Mouse (Mus musculus): ENCODE measurements around the gene Ttll10. TPM values are rescaled to one million over a fixed set of nuclear protein-coding genes. Genes with fewer than 3 reads are reported as not detected.

The Ttll10 gene
- total and polyA plus RNA-seq, 3 experiments, result 0.11 TPM; not detected in 2

DNA sequence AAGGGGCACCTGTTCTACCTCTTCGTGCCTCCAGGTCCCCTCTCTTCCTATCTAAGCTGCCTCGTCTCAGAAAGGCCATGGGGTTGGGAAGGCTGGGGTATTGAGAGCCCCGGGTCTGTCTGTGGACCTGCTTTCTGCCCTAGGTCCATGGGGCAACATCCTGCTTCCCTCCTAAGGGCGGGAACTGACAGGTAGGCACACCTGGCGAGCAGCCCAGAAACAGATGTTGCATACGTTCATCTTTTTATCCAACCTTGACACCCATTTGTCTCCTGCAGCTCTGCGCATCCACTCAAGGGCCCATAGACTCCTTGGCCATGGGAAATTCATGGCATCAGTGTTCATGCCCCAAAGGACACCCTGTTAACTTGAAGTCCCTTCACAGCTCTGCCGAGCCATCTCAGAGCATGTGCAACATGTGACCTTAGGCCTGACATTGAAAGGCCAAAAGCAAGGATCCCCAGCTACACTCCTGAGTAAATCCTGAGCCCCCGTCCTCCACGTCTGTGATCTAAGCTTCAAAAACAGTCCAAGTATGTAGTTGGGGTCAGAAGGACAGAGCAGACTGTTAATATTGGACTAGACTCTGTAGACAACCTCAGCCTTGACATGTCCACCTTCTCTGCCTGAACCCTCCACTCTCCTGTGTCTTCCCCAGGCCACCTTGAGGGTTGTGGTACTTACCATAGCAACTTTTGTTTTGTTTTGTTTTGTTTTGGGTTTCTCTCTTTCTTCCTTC, 6.1 kb upstream of the Ttll10 start:
- Histone ChIP-seq H3K9ac (ENCODE audit: control insufficient read depth, low read depth, low read length, poor library complexity, severe bottlenecking) (no peak overlapping the region), H3K4me1 (ENCODE audit: control insufficient read depth in 1 of 2, insufficient read depth in 2 of 2, low read length in 2 of 2) (peaks cover 0 to 14% of the 10 kb centered on the region in 2 experiments; a peak in 3 of 4 replicates), H3K79me2 (ENCODE audit: control insufficient read depth, insufficient read depth, low read length, poor library complexity) (no peaks in the 10 kb centered on the region), H3K4me3 (ENCODE audit: control insufficient read depth in 1 of 2, insufficient read depth in 1 of 2, low read depth in 2 of 2, low read length in 2 of 2) (no peak overlapping the region), H3K36me3 (ENCODE audit: control insufficient read depth in 1 of 2, insufficient read depth in 2 of 2, low read length in 2 of 2) (peaks cover 0 to 7% of the 10 kb centered on the region in 2 experiments; a peak in 2 of 4 replicates), H3K9me3 (replicated peaks; ENCODE audit: insufficient read depth, low read length) (no peaks in the 10 kb centered on the region), H3K27ac (ENCODE audit: control insufficient read depth, low read depth, low read length) (no peak overlapping the region), H3K27me3 (ENCODE audit: control insufficient read depth in 1 of 2, insufficient read depth in 2 of 2, low read length in 2 of 2) (no peaks in the 10 kb centered on the region; a peak in 1 of 4 replicates)
- DNase-seq (ENCODE audit: low read depth, low spot score), result no peak
- no peak for TF ChIP-seq TCF12 (IDR thresholded peaks at IDR 0.05; ENCODE audit: low read depth, low read length)
- no peak for TF ChIP-seq MAX (IDR thresholded peaks at IDR 0.05; ENCODE audit: low read length)
- TF ChIP-seq SMC3 (IDR thresholded peaks at IDR 0.05; ENCODE audit: low read depth, low read length), result no peak
- TF ChIP-seq USF1 (IDR thresholded peaks at IDR 0.05; ENCODE audit: low read depth, low read length), result no peak
- no peak for TF ChIP-seq GABPA (IDR thresholded peaks at IDR 0.05; ENCODE audit: low read depth, low read length)
- TF ChIP-seq E2F4 (IDR thresholded peaks at IDR 0.05; ENCODE audit: borderline replicate concordance, low read depth, low read length), result no peak
- TF ChIP-seq POLR2AphosphoS2 (IDR thresholded peaks at IDR 0.05; ENCODE audit: low read length), result no peak
- no peak for TF ChIP-seq CHD1 (IDR thresholded peaks at IDR 0.05; ENCODE audit: low read depth, low read length)
- TF ChIP-seq RCOR1 (IDR thresholded peaks at IDR 0.05; ENCODE audit: low read depth, low read length), result no peak
- no peak for TF ChIP-seq BHLHE40 (IDR thresholded peaks at IDR 0.05; ENCODE audit: borderline replicate concordance, low read depth, low read length)
- TF ChIP-seq ZMIZ1 (IDR thresholded peaks at IDR 0.05; ENCODE audit: low read depth, low read length), result no peak
- no peak for TF ChIP-seq JUND (IDR thresholded peaks at IDR 0.05; ENCODE audit: low read depth, low read length)
- no peak for TF ChIP-seq CHD2 (IDR thresholded peaks at IDR 0.05; ENCODE audit: low read length)
- no peak for TF ChIP-seq ZC3H11A (IDR thresholded peaks at IDR 0.05; ENCODE audit: low read depth, low read length)
- no peak for TF ChIP-seq KAT2A (conservative IDR thresholded peaks at IDR 0.05; ENCODE audit: low read depth, low read length)
- TF ChIP-seq POLR2AphosphoS5 (IDR thresholded peaks at IDR 0.05; ENCODE audit: borderline replicate concordance, low read depth, low read length), result no peak
- no peak for TF ChIP-seq MAZ (IDR thresholded peaks at IDR 0.05; ENCODE audit: low read depth, low read length)
- TF ChIP-seq ETS1 (IDR thresholded peaks at IDR 0.05; ENCODE audit: low read depth, low read length), result no peak
- TF ChIP-seq UBTF (IDR thresholded peaks at IDR 0.05; ENCODE audit: borderline replicate concordance, insufficient read depth, low read depth, low read length), result no peak
- TF ChIP-seq GATA1 (IDR thresholded peaks at IDR 0.05; ENCODE audit: low read depth, low read length), result no peak

DNA sequence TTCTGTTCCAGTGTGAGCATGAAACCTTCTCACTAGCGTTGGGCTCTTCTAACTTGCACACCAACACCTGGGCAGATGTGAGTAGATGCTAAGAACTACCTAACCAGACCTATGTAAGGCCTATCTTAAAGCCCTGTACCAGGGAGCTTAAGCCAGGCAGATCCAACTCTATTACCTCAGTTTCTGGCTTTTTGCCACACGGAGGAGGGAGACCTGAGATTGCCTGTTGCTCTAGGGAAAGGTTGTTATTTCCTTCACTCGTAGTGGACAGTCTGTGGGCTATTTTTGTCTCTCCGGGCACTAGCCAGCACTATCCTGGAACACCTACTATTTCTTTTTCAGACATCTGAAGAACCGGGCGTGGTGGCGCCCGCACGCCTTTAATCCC, 5.3 kb upstream of the Ttll10 start:
- Histone ChIP-seq H3K36me3 (ENCODE audit: control insufficient read depth in 1 of 2, insufficient read depth in 2 of 2, low read length in 2 of 2) (peaks cover 0 to 7% of the 10 kb centered on the region in 2 experiments; a peak in 2 of 4 replicates), H3K79me2 (ENCODE audit: control insufficient read depth, insufficient read depth, low read length, poor library complexity) (no peaks in the 10 kb centered on the region)

More for the DNA sequence above, 5.3 kb upstream of the Ttll10 start:
- Histone ChIP-seq H3K9ac (ENCODE audit: control insufficient read depth, low read depth, low read length, poor library complexity, severe bottlenecking) (no peak overlapping the region), H3K27ac (ENCODE audit: control insufficient read depth, low read depth, low read length) (no peak overlapping the region), H3K27me3 (ENCODE audit: control insufficient read depth in 1 of 2, insufficient read depth in 2 of 2, low read length in 2 of 2) (no peaks in the 10 kb centered on the region; a peak in 1 of 4 replicates), H3K9me3 (replicated peaks; ENCODE audit: insufficient read depth, low read length) (no peaks in the 10 kb centered on the region), H3K4me1 (ENCODE audit: control insufficient read depth in 1 of 2, insufficient read depth in 2 of 2, low read length in 2 of 2) (peaks cover 0 to 14% of the 10 kb centered on the region in 2 experiments; a peak in 3 of 4 replicates), H3K4me3 (ENCODE audit: control insufficient read depth in 1 of 2, insufficient read depth in 1 of 2, low read depth in 2 of 2, low read length in 2 of 2) (no peak overlapping the region)
- TF ChIP-seq NELFE (IDR thresholded peaks at IDR 0.05; ENCODE audit: low read depth, low read length), result no peak
- no peak for TF ChIP-seq ELF1 (IDR thresholded peaks at IDR 0.05; ENCODE audit: low read depth, low read length)
- TF ChIP-seq JUND (IDR thresholded peaks at IDR 0.05; ENCODE audit: low read depth, low read length), result no peak
- TF ChIP-seq SIN3A (IDR thresholded peaks at IDR 0.05; ENCODE audit: low read length), result no peak
- no peak for TF ChIP-seq RCOR1 (IDR thresholded peaks at IDR 0.05; ENCODE audit: low read depth, low read length)
- no peak for TF ChIP-seq KAT2A (conservative IDR thresholded peaks at IDR 0.05; ENCODE audit: low read depth, low read length)
- TF ChIP-seq MYC (IDR thresholded peaks at IDR 0.05; ENCODE audit: low read depth, low read length), result no peak
- TF ChIP-seq POLR2AphosphoS5 (IDR thresholded peaks at IDR 0.05; ENCODE audit: borderline replicate concordance, low read depth, low read length), result no peak
- no peak for TF ChIP-seq EP300 (IDR thresholded peaks at IDR 0.05; ENCODE audit: low read depth in 1 of 2, low read length in 2 of 2)
- TF ChIP-seq MYB (IDR thresholded peaks at IDR 0.05; ENCODE audit: low read depth, low read length), result no peak
- TF ChIP-seq TCF12 (IDR thresholded peaks at IDR 0.05; ENCODE audit: low read depth, low read length), result no peak
- TF ChIP-seq CHD1 (IDR thresholded peaks at IDR 0.05; ENCODE audit: low read depth, low read length), result no peak
- TF ChIP-seq USF1 (IDR thresholded peaks at IDR 0.05; ENCODE audit: low read depth, low read length), result no peak
- TF ChIP-seq USF2 (IDR thresholded peaks at IDR 0.05; ENCODE audit: borderline replicate concordance in 1 of 2, insufficient read depth in 1 of 2, low read depth in 1 of 2, low read length in 2 of 2), result no peak
- no peak for TF ChIP-seq ETS1 (IDR thresholded peaks at IDR 0.05; ENCODE audit: low read depth, low read length)
- DNase-seq (ENCODE audit: low read depth, low spot score), result no peak
